Mouse (Mus musculus) midbrain, postnatal 0 days (tissue): Measurements from ENCODE around the gene Fto. TPM values are rescaled to one million over a fixed set of nuclear protein-coding genes. Genes with fewer than 3 reads are reported as not detected.

Experiments
- ATAC-seq: fragments of 200-750 bp; cut with Nextera tagmentation; 2 replicates; pipeline ENCODE4 v1.8.0; 2017; ENCODE audit warnings: moderate number of reproducible peaks, mild to moderate bottlenecking, moderate TSS enrichment, moderate library complexity; ENCODE audit not compliant: low FRiP score
- DNase-seq: peaks from one replicate; pipeline ENCODE4 v3.0.0-alpha.2; 2015; ENCODE audit warnings: low spot score
- H3K27ac ChIP-seq: fragments of 300-500 bp; sonication (generic); 2 replicates; pipeline ENCODE4 v1.5.1; 2014; ENCODE audit warnings: low read depth, mild to moderate bottlenecking, low read length, mixed read lengths
- H3K27me3 ChIP-seq: fragments of 300-500 bp; sonication (generic); 2 replicates; pipeline ENCODE4 v1.6.1; 2014; ENCODE audit warnings: low read length, control low read depth, mixed read lengths; ENCODE audit not compliant: insufficient read depth
- H3K36me3 ChIP-seq: fragments of 300-500 bp; sonication (generic); 2 replicates; pipeline ENCODE4 v1.6.1; 2014; ENCODE audit warnings: low read length, control low read depth, mixed read lengths; ENCODE audit not compliant: insufficient read depth
- H3K4me1 ChIP-seq: fragments of 300-500 bp; sonication (generic); 2 replicates; pipeline ENCODE4 v1.6.1; 2014; ENCODE audit warnings: mild to moderate bottlenecking, control low read depth, antibody characterized with exemption, low read length, mixed read lengths; ENCODE audit not compliant: insufficient read depth
- H3K4me2 ChIP-seq: fragments of 300-500 bp; sonication (generic); 2 replicates; pipeline ENCODE4 v1.6.1; 2014; ENCODE audit warnings: low read depth, mild to moderate bottlenecking, low read length, mixed read lengths; ENCODE audit not compliant: poor library complexity, severe bottlenecking
- H3K4me3 ChIP-seq: fragments of 300-500 bp; sonication (generic); 2 replicates; pipeline ENCODE4 v1.5.1; 2014; ENCODE audit warnings: low read depth, mild to moderate bottlenecking, low read length, moderate library complexity
- H3K9ac ChIP-seq: fragments of 300-500 bp; sonication (generic); replicated peaks from 2 replicates; pipeline ENCODE4 v1.6.1; 2014; ENCODE audit warnings: mild to moderate bottlenecking, low read length, moderate library complexity, mixed read lengths; ENCODE audit not compliant: poor library complexity, severe bottlenecking
- H3K9me3 ChIP-seq: fragments of 300-500 bp; sonication (generic); 2 replicates; pipeline ENCODE4 v1.6.1; 2016; ENCODE audit warnings: low read length, control low read depth
- CTCF ChIP-seq: IDR thresholded peaks from 2 replicates; pipeline ENCODE4 v1.5.1; 2016; ENCODE audit warnings: antibody characterized with exemption, mild to moderate bottlenecking
- WGBS: fragments of 180-500 bp; shearing (Covaris S2); extraction: QIAGEN DNeasy Blood & Tissue Kit; methylation state at CpG from one replicate; pipeline ENCODE4 v1.1.7; 2014; 5-methylcytosine and 5-hydroxymethylcytosine counted together
- polyA plus RNA-seq: library from polyadenylated mRNA; unstranded; fragments of >200 nt; fragmentation: Nextera tagmentation; extraction: Ambion mirVana; gene quantifications from 2 replicates; pipeline ENCODE4 v1.2.1, GENCODE M21; 2015
- total RNA-seq: library from RNA; depleted of rRNA; stranded (reverse); fragments of >200 nt; gene quantifications from 2 replicates; pipeline ENCODE4 v1.2.3, GENCODE M21; 2014

The Fto gene
- total and polyA plus RNA-seq, 2 experiments from 2014 or later = 97.9 to 151 TPM

DNA sequence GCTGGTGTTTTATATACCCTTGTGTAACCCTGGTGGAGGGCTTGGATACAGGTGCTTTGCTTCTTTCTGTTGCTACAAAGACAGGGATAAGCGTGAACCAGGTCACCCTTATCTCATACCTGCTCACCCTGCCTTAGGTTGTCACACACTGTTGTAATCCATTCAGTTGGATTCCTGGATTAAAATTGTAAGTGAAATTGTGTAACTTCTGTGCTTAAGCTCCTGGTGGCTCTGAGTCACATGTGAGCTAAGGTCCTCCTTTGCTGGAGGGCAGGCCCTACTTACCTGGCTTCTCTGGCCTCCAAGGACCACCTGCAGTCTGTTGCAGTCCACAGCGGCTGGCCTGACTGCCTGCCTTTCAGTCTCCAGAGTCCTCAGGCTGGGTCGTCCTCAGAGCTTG lies 71.1 kb downstream of the Fto start:
- Histone ChIP-seq H3K9me3 (no peaks in the 10 kb centered on the region), H3K36me3 (no peaks in the 10 kb centered on the region), H3K27me3 (no peaks in the 10 kb centered on the region), H3K4me2 (no peak overlapping the region), H3K4me1 (peaks cover 5% of the 10 kb centered on the region), H3K9ac (no peak overlapping the region), H3K27ac (no peak overlapping the region), H3K4me3 (no peak overlapping the region)
- no peak for DNase-seq
- no peak for TF ChIP-seq CTCF
- no peak for ATAC-seq
- 80% methylated on average over 3 of the region's 3 CpGs for WGBS

DNA sequence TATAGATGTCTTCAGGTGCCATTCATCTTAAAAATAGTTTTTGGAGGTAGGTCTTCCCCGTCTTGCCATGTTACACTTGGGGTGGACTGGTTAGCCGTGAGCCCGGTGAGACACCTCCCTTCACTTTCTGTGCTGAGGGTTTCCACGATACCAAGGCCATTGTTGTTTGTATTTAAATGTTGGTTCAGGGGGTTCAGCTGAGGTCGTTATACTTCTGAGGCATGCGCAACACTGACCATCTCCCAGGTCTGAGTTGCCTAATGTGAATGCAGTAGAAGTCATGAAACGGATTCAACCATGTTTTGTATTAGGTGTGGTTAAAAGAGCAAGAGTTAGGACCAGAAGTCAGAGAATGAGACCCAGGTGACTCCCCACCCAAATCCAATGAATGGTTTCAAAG lies 72.5 kb downstream of the Fto start:
- WGBS = 94% methylated on average over 7 of the region's 7 CpGs
- no peak for TF ChIP-seq CTCF

DNA sequence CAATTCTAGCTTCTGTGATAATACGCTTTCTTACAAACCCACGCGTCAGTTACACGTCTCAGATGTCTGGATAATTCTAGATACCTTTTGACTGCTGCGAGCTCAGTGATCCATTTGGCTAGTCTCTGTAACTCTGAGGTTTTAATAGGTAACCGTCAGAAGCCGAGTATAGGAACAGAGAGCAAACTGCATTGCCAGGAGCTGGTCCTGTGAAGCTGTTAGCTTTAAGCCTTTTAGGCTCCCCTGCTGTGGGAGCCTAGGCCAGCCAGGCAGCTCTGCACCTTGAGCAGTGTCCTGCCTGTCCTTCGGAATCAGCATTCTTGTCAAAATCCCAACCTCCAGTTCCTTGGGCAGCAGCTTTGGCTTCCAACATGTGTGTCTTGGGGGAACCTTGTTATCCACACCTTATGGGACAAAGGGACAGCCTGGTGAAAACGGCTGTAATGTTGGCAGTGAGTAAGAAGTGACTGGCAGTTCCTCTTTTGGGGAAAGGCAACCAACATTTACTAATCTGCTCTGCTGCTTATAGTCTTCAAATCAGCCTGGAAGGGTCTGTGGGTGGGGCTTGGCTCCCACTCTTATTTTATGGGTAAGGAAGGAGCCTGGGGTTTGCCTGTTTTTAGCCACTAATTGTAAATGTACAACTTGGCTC lies 77.2 kb downstream of the Fto start:
- TF ChIP-seq CTCF = no peak
- H3K9ac ChIP-seq = no peak overlapping the region
- no peaks in the 10 kb centered on the region for H3K27me3 ChIP-seq
- DNase-seq (no peak), ATAC-seq (no peak)
- H3K4me2 ChIP-seq = no peak overlapping the region
- H3K9me3 ChIP-seq = no peaks in the 10 kb centered on the region
- H3K27ac ChIP-seq = no peak overlapping the region
- H3K4me1 ChIP-seq = 0 out of 2 replicates have a peak, but pooled peaks cover 4% of the 10 kb centered on the region
- no peaks in the 10 kb centered on the region for H3K36me3 ChIP-seq
- no peak overlapping the region for H3K4me3 ChIP-seq
- 45% methylated on average over 9 of the region's 9 CpGs for WGBS

More for the DNA sequence above, 72.5 kb downstream of the Fto start:
- ATAC-seq (no peak), DNase-seq (no peak)
- Histone ChIP-seq H3K4me2 (no peak overlapping the region), H3K4me3 (no peak overlapping the region), H3K36me3 (no peaks in the 10 kb centered on the region), H3K27ac (no peak overlapping the region), H3K9ac (no peak overlapping the region), H3K4me1 (peaks cover 9% of the 10 kb centered on the region), H3K9me3 (no peaks in the 10 kb centered on the region), H3K27me3 (no peaks in the 10 kb centered on the region)

DNA sequence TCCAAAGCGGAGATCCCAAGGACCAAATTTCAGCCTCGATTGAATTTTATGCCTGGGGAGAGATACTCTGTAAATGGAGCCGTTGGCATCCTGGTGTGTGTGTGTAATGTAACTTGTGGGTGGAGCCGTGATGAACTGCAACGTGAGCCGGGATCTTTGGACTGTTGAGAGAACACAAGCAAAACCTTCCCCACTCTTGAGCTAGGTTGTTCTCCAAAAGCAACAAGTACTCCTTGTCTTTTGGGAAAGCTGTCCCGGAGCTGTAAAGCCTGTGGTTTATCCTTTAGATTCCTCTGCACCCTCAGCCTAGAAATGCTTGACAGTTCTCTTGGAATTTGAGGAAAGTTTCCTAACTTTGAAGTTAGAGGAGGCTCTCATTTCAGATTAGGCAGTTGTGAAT lies 78.9 kb downstream of the Fto start:
- Histone ChIP-seq H3K4me2 (no peak overlapping the region), H3K4me1 (0 out of 2 replicates have a peak, but pooled peaks cover 4% of the 10 kb centered on the region), H3K9me3 (no peaks in the 10 kb centered on the region), H3K9ac (no peak overlapping the region), H3K27me3 (no peaks in the 10 kb centered on the region), H3K27ac (no peak overlapping the region), H3K4me3 (no peak overlapping the region), H3K36me3 (no peaks in the 10 kb centered on the region)
- WGBS = 75% methylated on average over 7 of the region's 7 CpGs
- no peak for ATAC-seq
- no peak for DNase-seq
- TF ChIP-seq CTCF = no peak

DNA sequence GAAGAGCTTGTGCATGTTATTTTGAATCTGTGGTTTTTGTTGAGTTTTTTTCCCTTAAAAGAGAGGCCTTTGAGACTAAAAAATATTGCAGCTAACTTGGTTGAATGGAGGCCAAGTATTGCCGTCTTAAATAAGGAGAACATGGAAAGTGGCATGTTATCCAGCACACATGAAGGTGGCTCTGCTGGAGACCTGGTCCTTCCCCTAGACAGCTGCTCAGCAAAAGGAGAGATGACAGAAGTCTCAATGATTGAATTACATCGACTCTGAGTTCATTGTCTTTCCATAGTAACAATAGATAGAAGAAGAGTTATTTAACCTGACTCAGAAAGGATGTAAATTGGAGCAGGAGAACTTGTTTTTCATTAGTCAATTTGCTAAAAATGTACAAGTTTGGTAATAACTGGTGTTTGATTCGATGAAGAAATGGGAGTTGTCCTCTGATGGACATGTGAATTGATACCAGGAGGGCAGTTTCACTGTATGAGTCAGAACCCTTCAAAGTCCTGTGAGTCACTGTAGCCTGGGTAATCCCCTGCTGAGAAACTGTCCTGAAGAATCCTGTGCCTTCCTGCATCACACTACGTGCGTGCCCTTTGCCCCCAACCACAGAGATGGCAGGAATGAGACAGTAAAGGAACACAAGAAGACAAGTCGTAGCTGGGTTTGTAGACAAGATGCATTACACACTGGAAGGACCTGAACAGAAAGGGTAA lies 82.2 kb downstream of the Fto start:
- Histone ChIP-seq H3K27me3 (no peaks in the 10 kb centered on the region), H3K27ac (no peak overlapping the region), H3K4me3 (no peak overlapping the region), H3K4me1 (0 out of 2 replicates have a peak, but pooled peaks cover under 1% of the 10 kb centered on the region), H3K9me3 (no peaks in the 10 kb centered on the region), H3K9ac (no peak overlapping the region), H3K36me3 (no peaks in the 10 kb centered on the region), H3K4me2 (no peak overlapping the region)
- WGBS = 80% methylated on average over 6 of the region's 6 CpGs
- no peak for DNase-seq
- no peak for TF ChIP-seq CTCF
- no peak for ATAC-seq

DNA sequence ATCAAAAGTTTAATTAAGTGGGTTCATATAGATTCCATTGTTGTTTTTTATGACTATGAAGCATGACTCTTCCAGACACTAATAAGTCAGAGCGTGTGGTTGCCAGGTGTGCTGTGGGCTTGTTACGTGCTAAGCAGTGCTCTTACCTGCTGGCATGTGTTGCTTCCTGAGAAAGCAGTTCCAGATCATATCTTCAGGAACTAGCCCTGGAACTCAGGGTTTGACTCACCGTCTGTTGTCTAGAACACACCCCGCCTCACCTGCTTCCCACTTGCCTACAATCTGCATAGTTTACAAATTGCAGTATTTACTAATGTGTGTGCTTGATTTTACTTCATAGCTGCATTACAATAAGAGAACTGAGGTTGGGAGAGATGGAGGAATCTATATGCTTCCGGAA lies 84.7 kb downstream of the Fto start:
- Histone ChIP-seq H3K9me3 (no peaks in the 10 kb centered on the region), H3K4me2 (no peak overlapping the region), H3K4me1 (no peaks in the 10 kb centered on the region), H3K27ac (no peak overlapping the region), H3K36me3 (no peaks in the 10 kb centered on the region), H3K9ac (no peak overlapping the region), H3K27me3 (no peaks in the 10 kb centered on the region), H3K4me3 (no peak overlapping the region)
- no peak for TF ChIP-seq CTCF
- WGBS = 93% methylated on average over 5 of the region's 5 CpGs
- DNase-seq (no peak), ATAC-seq (no peak)
